Mouse (Mus musculus): ENCODE measurements around the gene Fam114a2.
A peak's percentile ranks its signal among the peaks of the same experiment; 100 is the strongest.
"Not testable (repeated sequence)": the region's sequence is repeated elsewhere in the genome, so short reads cannot be mapped to it uniquely, and the experiment has no call there.

Gene Fam114a2

DNA sequence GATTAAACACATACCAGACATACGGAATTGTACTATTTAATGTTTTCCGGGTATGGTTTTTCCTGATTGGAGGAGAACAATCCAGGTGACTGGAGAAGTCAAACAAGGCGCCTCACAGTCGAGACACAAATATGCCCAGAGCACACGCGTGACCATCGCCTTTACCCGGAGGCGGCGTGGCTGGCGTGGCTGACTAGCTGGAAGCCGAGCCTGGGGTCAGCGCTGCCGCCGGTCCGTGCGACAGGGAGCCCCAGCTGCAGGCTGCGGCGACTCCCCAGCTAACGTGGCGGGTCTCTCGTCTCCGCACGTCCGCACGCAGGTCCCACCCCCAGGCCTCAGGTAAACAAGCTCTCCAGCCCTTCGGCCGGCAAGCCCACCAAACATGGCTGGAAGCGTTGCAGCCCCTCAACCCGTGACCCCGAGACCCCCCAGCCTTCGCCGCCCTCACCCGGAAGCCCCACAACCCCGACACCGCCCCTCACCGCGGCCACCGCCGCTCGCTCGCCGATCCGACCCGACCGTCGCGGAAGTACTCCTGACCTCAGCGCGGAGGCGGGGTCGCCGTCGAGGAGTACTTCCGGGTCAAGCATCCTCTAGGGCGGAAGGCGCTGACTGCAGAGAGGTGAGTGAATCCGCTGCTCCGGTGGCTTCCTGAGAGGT is at the start of gene Fam114a2, which contains the start of gene Mfap3:
Gene Fam114a2 (minus strand): TSS at position 527 of the 660 bp plus-strand sequence.
Gene Mfap3 (plus strand): TSS at position 574 of the 660 bp plus-strand sequence.
- peak; percentile 93 for DNase-seq (ENCODE audit: low spot score)

DNA sequence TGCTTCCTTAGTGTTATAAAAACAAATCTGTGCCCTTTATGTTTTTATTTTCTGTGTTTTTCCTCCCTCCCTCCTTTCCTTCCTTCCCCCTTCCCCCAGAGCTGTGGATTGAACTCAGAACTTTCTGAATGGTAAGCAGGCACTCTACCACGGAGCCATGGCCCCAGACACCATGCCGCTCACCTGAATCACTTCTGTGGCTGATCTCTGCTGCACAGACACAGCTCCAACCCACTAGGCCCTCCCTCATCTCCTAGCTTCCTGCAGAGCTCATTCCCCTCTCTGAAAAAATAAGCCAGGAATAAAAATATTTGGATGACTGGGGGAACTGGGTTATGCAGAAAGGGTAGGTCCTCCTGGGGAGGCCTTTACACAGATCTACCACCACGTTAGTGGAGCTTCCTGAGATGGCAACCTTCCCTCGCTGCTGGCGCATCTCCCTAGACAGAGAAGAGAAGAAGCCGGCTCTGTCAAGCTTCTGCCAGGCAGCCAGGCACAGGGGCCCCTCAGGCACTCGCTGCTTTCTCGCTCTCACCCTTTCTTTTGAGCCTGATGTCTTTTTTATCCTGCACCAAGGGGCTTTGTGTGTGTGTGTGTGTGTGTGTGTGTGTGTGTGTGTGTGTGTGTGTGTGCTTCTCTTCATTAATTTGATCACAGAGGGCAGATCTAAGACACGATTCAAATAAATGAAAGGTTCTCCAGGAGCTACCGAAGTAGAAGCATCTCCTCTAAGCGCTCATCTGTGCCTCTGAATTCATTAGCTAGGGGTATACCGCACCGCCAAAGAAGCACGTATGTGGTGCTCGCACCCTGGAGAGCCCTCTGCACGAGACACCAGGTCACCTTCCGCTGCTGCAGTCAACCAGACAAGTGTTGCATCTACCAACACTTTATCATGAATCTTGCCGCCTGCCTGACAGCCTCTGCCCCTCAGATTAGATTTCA is 47.9 kb upstream of the Fam114a2 start:
- DNase-seq (ENCODE audit: low spot score) = no peak

DNA sequence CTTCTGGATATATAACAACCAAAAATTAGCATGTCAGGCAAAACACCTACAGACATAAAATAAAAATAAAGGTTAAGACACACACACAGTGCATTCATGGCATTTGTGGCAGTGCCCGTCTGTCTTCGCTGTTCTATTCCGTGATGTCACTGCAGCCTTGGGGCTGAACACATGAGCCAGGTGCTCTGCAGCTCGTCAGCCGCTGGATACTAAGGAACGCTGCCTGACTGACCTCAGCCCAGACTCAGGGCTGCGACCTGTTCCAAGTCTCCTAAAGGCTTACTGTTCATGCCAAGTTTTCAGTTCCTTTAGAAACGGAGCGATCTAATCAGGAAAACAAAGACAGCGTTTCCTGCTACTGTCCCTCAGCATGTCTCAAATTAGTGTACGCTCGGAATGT is 46.1 kb upstream of the Fam114a2 start:
- DNase-seq (ENCODE audit: low spot score) = no peak

DNA sequence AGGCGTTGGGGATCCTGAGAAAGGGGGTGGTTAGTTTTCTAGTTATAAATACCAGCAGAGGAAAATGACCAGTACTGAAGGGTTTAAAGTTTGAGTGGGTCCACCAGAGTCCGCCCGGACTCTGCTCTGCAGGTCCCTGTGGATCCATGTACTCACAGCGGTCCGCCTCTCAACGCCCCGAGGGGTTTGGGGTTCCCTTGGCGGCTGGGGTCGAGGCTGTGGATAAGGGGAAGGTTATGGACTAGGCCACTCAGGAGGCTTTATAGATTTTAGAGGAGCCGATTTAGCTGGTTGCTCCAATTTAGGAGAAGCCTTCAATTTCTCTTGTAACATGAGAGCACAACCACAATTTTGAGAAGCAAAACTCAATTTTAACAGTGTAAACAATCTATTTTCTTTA is 39.5 kb upstream of the Fam114a2 start:
- not testable (repeated sequence) for DNase-seq (ENCODE audit: low spot score)

DNA sequence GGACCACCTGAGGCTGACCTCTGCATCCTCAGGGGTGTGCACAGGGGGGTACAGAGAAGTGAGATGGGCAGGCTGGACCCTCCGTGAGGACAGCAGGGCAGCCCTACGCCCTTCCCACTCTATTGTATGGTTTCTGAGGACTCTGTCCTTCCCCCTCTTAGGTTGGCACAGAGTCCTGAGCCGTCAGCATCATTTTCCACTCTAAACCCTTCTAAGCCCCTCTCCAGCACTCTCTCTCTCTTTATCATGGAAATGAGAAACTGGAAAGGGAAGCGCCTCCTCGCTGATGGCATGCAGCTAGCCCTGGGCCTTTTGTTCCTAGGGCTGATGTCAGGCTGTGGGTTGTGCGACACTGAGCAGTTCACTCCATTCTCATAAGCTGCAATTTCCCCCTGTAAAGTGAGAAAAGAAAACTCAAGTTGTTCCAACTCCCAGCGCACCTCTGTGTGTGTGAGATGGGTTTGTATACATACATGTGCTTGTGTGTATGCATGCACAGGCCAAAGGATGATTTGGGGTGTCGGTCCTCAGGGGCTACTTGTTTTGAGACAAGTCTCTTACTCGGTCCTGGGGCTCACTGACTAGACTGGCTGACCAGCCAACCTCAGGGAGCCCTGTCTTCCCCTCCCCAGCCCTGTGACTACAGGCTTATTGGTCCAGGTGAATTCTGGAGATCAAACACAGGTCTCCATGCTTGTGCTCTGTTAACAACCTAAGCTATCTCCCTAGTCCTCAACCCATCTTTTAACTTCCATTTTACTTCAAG is 34.8 kb upstream of the Fam114a2 start:
- DNase-seq (ENCODE audit: low spot score) = no peak

DNA sequence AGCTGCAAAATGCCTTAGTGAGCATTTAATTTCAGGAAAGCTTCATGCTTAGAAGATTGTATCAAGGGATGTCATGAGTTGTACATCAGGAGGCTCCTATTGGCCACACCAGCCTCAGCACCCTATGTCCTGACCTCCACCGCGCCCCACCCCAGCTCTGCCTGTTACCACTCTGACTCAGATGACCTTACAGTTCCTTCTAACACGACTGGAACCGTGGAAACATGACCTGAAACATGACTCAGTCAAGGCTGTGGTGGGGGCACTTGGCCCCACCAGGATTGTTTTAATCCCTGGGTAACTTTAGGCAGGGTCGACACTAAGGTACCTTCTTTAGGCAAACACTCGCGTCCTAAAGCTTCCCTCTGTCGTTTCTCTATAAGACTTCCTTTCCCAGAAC is 32.6 kb upstream of the Fam114a2 start:
- DNase-seq (ENCODE audit: low spot score) = no peak

DNA sequence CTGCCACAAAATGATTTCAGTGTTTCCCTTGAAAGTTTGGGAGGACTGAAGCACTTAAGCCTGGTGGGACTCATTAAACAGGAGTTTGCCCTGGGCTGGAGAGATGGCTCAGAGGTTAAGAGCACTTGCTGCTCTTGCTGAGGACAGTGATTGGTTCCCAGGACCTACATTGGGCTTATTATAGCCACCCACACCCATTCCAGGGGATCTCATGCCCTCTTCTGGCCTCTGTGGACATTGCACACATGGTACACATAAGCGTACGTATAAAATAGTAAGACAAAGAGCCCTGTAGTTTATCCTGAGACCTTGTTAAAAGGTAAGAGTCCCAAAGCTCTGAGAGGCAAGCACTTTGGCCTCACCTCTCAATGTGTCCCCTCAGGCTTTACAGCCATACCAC is 31.8 kb upstream of the Fam114a2 start:
- no peak for DNase-seq (ENCODE audit: low spot score)

DNA sequence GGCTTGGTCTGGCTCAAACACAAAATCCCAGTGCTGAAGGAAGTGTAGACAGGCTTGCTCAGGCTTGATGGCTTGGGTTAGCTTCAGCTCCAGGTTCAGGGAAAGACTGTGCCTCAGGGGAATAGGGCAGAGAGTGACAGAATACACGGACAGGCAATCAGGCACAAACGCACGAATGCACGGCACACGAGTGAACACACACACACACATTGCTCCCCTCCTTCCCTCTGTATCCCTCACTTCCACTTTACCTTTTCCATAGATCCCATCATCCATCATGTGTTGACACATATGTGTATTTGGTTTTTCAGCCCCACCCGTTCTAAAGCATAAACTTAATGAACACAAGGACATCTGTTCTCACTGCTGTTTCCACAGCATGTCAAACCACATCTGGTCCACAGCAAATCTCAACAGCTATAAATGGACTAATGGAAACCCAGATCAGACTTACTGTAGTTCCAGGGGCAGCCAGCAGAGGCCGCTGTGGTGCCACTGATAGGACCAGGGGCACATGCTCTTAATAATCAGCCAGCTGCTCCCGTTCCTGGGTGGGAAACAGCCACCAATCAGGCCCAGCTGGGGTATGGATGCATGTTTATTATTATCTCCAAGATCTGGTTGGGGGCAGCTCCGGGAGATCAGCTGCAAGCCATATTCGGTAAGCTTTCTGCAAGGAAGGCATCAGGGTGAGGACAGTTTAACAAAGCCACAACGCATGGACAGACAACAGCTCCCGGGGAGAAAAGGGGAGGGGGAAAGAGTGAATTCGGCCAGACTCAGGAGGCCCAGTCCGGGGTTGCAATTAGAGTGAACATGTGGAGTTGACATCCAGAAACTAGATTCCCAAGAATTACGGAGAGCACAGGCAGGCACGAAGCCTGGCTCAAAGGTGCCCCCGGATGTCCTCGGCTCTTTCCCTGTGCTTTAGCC is 30.5 kb upstream of the Fam114a2 start:
- DNase-seq (ENCODE audit: low spot score) = peak; percentile 72

DNA sequence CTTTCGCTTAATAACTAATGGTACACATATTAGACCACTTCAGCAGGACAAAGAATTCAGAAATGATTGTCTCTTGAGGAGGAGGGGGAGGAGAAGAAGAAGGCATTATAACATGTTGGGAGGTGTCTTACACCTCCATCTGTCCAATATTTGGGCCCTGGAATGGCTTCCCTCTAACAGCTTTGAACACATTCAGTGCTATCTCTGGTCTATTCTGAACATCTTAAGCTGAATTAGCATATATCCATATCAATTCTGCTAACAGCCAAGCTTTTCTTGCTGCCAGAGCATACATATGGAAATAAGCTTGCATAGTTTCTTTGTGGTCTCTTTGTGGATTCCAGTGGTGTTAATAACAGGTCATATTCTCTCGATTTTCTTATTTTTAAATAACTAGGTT is 22.3 kb upstream of the Fam114a2 start:
- no peak for DNase-seq (ENCODE audit: low spot score)

DNA sequence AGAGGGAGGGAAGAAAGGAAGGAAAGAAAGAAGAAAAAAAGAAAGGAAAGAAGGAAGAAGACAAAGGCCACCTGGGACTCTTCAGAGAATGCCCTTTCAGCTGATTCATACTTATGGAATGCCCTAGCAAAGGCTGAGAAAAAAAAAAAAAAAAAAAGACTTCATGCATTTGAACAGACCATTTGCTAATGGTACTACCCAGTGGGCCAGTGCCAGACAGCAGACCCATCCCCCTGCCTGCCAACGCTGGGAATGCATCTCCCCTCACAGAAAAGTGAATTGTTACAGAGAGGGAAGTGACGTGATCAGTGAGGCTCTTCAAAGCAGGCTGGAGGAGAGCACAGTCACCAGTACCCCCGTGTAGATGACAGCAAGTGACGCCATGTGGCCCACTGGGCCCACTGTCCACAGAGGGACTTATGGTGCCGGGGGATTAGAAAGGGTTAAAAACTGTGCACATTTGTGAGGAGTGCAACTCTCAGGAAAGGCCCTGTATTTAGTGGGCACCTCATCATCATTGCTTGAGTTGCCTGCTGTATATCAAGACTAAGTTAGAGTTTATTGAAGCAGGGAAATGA is 21.5 kb upstream of the Fam114a2 start:
- no peak for DNase-seq (ENCODE audit: low spot score)

DNA sequence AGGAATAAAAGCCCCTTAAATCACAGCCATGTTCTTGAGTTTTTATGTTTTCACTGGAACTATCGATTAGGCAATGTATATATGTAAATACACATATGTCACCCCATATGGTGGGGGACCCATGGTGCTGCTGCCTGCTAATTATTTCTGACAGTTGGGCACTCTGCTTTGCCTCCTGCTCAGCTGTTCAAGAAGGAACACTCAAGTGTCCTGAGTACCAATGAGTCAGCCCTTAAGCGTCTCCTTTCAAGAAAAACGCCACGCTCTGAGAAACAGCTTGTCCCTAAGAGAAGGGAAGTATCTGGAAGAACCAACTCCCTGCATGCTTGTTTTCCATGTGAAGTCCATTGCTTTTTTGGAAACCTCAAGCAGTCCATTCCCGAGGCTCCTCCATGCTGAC is 17.5 kb upstream of the Fam114a2 start:
- DNase-seq (ENCODE audit: low spot score) = no peak

DNA sequence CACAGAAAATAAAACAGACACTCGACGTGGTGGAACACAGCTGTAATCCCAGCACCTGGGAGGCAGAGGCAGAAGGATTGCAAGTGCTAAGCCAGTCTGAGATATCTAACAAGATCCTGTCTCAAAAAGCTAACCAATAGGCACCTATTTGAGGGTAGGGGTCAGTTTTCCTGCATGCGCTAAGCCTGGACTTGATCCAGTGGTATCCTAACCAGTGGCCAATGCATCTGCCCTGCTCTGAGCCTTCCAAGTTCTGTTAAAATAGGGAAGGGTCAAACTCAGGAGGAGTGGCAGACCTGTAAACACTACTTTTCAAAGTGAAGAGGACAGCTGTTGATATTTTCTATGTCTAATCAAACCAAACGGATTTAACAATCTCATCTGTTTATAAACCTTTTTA is 13.9 kb upstream of the Fam114a2 start:
- DNase-seq (ENCODE audit: low spot score) = no peak

DNA sequence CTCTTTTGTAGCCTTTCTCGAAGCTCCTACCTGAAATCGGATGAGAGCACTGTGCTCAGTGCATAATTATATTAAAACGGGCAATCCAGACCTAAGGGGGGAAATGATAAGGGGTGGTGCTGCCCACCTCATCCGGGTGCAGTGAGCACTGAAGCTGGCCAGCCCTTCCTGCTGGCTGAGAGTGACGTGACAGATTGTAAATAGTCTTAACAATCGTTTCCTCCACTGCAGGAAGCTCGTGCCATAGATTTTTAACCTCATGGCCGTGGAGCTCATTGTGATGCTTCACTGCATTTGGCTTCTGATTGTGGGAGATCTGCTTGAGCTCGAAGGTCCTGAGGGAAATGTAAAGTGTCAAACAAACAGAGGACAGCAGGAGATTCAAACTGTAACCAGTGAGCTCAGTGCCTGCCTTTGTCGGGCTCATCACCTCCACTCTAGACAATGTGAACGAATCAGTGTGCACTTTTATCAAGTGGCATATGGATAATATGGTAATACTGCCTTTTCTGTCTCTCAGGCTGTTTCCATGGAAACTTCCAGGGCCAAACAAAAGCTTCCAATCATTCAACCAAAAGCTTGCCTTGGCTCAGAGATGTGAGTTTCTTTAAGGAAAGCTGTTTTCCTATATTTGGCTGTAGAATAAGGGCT is 13.0 kb upstream of the Fam114a2 start:
- DNase-seq (ENCODE audit: low spot score) = no peak

DNA sequence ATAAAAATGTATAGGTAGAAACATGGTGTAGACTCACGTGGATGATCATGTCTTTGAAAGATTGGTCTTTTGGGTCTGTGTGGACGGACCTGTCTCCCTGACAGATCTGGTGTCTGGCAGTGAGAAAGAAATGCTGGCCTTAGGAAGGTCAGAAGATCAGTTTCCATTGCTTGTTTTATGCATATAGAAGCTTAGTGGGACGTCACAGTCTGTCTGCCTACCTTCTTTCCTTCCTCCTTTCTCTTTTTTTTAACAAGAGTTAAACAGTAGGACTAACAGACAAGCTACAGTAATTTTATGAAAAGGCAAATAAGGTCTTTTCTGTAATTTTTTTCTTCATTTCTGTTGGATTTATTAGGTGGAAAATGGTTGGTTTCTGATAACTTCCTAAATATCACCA is 10.7 kb upstream of the Fam114a2 start:
- no peak for DNase-seq (ENCODE audit: low spot score)

DNA sequence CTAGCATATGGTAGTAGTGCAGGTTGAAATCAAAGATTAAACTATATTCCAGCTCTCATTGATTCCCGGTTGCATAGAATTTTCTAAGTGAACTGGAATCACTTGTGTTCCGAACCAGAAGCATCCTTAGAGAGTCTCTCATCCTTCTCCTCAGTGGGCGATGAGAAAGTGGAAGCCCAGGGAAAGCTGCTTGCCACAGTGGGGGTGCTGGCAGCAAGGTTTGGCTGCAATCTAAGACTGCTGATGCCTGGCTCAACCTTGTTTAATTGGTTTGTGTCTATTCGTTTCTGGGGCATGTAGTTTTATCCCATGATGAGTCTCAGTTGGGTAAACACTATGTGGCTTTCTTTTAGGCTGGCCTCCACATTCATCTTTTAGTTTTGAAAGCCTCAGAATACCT is 9.1 kb upstream of the Fam114a2 start:
- no peak for DNase-seq (ENCODE audit: low spot score)

DNA sequence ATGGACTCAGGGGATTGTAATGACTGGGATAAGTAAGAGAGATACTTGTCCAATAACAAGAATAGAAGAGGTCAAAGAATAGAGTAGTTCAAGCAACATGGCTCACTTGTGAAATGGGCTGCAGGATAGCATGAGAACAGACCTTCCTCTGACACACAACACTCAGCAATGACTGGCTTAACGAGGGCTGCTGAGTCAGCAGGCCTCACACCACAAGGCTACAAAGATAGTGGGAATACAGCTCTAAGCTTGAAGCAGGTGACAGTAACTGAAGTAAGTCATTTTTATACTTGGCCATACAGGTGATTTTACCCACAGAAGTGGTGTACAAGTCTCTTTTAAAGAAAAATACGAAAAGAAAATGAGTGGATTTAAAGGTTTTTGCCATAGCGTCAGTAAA is 7.5 kb upstream of the Fam114a2 start:
- DNase-seq (ENCODE audit: low spot score) = no peak

DNA sequence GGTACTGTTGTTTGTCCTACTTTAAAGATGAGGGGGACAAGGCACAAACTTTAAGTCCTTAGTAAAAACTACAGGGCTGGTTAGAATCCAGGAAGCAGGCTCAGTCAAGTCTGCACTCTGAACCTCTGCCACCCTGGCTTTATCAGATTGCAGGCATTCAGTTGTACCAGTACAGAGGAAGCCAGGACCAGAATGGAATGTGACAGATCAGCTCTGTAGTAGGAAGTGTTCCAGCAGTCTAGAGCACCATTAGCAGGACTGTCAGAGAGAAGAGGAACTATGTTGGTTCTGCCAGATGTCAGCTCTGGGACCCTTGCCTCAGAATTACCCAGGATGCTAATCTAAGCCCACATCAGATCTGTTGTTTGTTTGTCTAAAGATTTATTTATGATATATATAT is 6.2 kb upstream of the Fam114a2 start:
- no peak for DNase-seq (ENCODE audit: low spot score)

DNA sequence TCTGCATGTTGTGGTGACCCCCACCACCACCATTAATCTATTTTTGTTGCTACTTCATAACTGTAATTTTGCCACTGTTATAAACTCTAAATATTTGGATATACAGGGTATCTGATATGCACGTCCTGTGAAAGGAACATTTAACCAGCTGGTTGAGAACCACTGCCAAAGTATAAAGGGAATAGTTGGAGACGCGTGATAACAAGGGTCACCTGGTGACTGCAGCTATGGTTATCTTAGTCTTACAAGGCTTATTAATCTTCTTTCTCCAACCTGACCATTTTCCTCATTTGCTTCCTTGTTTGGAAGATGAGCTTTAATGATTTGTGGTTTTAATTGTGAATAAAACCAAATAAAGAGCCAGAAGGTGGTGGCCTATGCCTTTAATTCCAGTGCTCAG is 5.0 kb upstream of the Fam114a2 start:
- DNase-seq (ENCODE audit: low spot score) = no peak

DNA sequence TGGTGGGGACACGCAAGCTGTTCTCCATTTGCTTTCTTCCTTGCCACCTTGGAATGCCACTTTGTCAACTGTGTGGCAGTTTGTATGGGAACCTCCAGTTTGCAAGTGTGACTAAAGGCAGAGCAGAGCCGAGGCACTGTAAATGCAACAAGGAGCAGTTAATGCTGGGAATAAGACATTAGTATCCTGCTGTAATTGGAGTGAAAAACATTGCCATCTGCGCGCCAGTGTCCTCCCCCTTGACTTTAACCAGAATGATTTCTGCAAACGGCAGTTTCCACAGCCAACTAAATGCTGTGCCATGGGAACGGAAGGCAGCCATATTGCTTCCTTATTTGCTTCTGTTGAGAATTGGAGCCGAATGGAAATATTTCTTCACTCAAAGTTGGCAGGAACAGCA is 3.6 kb upstream of the Fam114a2 start:
- DNase-seq (ENCODE audit: low spot score) = no peak

DNA sequence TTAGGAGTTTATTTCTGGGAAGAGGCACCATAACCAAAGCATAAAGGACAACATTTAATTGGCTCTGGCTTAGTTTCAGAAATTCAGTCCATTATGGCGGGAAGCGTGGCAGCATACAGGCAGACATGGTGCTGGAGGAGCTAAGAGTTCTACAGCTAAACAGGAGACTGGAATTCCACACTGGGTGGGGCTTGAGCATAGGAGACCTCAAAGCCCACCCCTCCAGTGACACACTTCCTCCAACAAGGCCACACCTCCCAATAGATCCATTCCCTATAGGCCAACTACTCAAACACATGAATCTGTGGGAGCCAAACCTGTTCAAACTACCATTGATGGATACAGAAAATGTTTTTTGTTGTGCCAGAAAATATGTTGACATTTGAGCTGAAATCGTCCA is 2.8 kb upstream of the Fam114a2 start:
- DNase-seq (ENCODE audit: low spot score) = no peak

DNA sequence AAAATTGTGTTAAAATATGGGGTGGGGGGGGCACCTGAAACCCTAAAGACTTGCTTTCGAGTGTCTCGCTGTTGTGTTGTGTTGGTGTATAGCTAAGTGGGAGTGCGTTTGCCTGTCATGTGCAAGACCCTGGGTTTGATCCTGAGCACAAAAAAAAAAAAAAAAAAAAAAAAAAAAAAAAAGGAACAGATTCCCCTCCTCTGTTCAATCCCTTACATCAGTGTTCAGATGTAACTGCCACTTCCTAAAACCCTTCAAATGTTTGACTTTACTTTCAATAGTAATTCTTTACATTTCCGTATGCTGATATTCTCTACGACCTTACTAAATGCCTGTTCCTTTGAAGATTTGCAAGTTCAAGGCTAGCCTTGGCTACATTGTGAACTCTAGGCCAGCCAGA is 887 bp upstream of the Fam114a2 start:
- no peak for DNase-seq (ENCODE audit: low spot score)
